In genomic region chr16:30772802-30773201, GRCm38 (mm10) we compare ENCODE assay signal across 13 mouse cellular contexts.
DNase-seq lines count a peak whose midpoint lies in the region; ATAC-seq and TF ChIP-seq lines count a peak whose summit lies in the region.
"Had no signal": no experiment of that assay in that cellular context is flagged by ENCODE, and none has a peak within 500 bp of the region (broad histone marks: within the 10 kb centered on the region; RNA-seq: fewer than 3 reads in every experiment).

No protein-coding gene starts in this region.

- no peak overlapping the region for H3K4me2 ChIP-seq in kidney, embryonic 14.5 days (replicated peaks; ENCODE audit: low read depth, low read length)
- no peak overlapping the region for H3K4me2 ChIP-seq in neural tube, embryonic 15.5 days
- H3K4me2 ChIP-seq: hindbrain, embryonic 13.5 days; limb, embryonic 15.5 days had no signal

- no peaks in the 10 kb centered on the region for H3K27me3 ChIP-seq in kidney, adult 2 months (replicated peaks; ENCODE audit: control insufficient read depth, insufficient read depth, low read length)
- no peaks in the 10 kb centered on the region for H3K27me3 ChIP-seq in kidney, embryonic 14.5 days (ENCODE audit: control insufficient read depth, insufficient read depth, low read length)
- peaks cover 13% of the 10 kb centered on the region; the same call in 1 of the 2 replicates for H3K27me3 ChIP-seq in embryonic facial prominence, embryonic 10.5 days (replicated peaks; ENCODE audit: low read depth, poor library complexity, severe bottlenecking)
- H3K27me3 ChIP-seq in neural tube, embryonic 15.5 days (replicated peaks) = no peaks in the 10 kb centered on the region
- H3K27me3 ChIP-seq: CH12.LX; limb, embryonic 15.5 days had no signal

- 0 out of 2 replicates have a peak, but pooled peaks cover 9% of the 10 kb centered on the region for H3K4me1 ChIP-seq in kidney, adult 2 months (ENCODE audit: control insufficient read depth, insufficient read depth, low read length)
- peaks cover 23% of the 10 kb centered on the region for H3K4me1 ChIP-seq in kidney, embryonic 14.5 days (ENCODE audit: control insufficient read depth, insufficient read depth, low read length)
- H3K4me1 ChIP-seq in embryonic facial prominence, embryonic 10.5 days = peaks cover 65% of the 10 kb centered on the region
- H3K4me1 ChIP-seq in neural tube, embryonic 15.5 days = peaks cover 24% of the 10 kb centered on the region

- no peak for TF ChIP-seq POLR2A in kidney, adult 2 months (IDR thresholded peaks at IDR 0.05; ENCODE audit: low read depth, low read length)

- no peak overlapping the region for H3K4me3 ChIP-seq in kidney, adult 2 months (ENCODE audit: insufficient read depth, low read depth, low read length)
- no peak overlapping the region for H3K4me3 ChIP-seq in kidney, embryonic 14.5 days (ENCODE audit: low read length)
- no peak overlapping the region for H3K4me3 ChIP-seq in embryonic facial prominence, embryonic 10.5 days
- no peak overlapping the region for H3K4me3 ChIP-seq in neural tube, embryonic 15.5 days (replicated peaks)
- H3K4me3 ChIP-seq: erythroblast, embryonic 14.5 days; hindbrain, embryonic 13.5 days; limb, embryonic 15.5 days had no signal

- no peaks in the 10 kb centered on the region for H3K9me3 ChIP-seq in kidney, embryonic 14.5 days (ENCODE audit: control insufficient read depth, low read length)
- no peaks in the 10 kb centered on the region for H3K9me3 ChIP-seq in embryonic facial prominence, embryonic 10.5 days
- no peaks in the 10 kb centered on the region for H3K9me3 ChIP-seq in neural tube, embryonic 15.5 days (replicated peaks)
- H3K9me3 ChIP-seq: hindbrain, embryonic 13.5 days; limb, embryonic 15.5 days had no signal

- 63% methylated on average over 3 of the region's 3 CpGs for WGBS in kidney, adult 2 months
- WGBS in kidney, embryonic 14.5 days = 27% methylated on average over 3 of the region's 3 CpGs
- 52% methylated on average over 3 of the region's 3 CpGs for WGBS in embryonic facial prominence, embryonic 10.5 days
- 74% methylated on average over 3 of the region's 3 CpGs for WGBS in neural tube, embryonic 15.5 days

- no peak for TF ChIP-seq CTCF in kidney, adult 2 months (conservative IDR thresholded peaks at IDR 0.05; ENCODE audit: insufficient read depth, insufficient read length, low read depth, low read length)

- H3K36me3 ChIP-seq in kidney, adult 2 months (ENCODE audit: control insufficient read depth, insufficient read depth, low read length) = no peaks in the 10 kb centered on the region
- H3K36me3 ChIP-seq in kidney, embryonic 14.5 days (ENCODE audit: control insufficient read depth, insufficient read depth, low read length) = no peaks in the 10 kb centered on the region
- H3K36me3 ChIP-seq in embryonic facial prominence, embryonic 10.5 days (replicated peaks) = no peaks in the 10 kb centered on the region
- no peaks in the 10 kb centered on the region for H3K36me3 ChIP-seq in neural tube, embryonic 15.5 days
- H3K36me3 ChIP-seq: hindbrain, embryonic 13.5 days; limb, embryonic 15.5 days had no signal

- no peak for ATAC-seq in kidney, embryonic 14.5 days (ENCODE audit: low FRiP score, low TSS enrichment)
- no peak for ATAC-seq in neural tube, embryonic 15.5 days (ENCODE audit: low FRiP score)
- ATAC-seq: forebrain, postnatal 0 days had no signal

- no peak overlapping the region for H3K9ac ChIP-seq in kidney, embryonic 14.5 days (ENCODE audit: low read depth, low read length)
- H3K9ac ChIP-seq in neural tube, embryonic 15.5 days (replicated peaks) = no peak overlapping the region
- H3K9ac ChIP-seq: forebrain, postnatal 0 days; hindbrain, embryonic 13.5 days; limb, embryonic 15.5 days had no signal

- H3K27ac ChIP-seq in kidney, adult 2 months (ENCODE audit: insufficient read depth, low read depth, low read length) = no peak overlapping the region
- H3K27ac ChIP-seq in kidney, embryonic 14.5 days (ENCODE audit: low read depth, low read length) = no peak overlapping the region
- peak overlapping the region; percentile 73; the same call in 1 of the 2 replicates for H3K27ac ChIP-seq in embryonic facial prominence, embryonic 10.5 days (replicated peaks)
- H3K27ac ChIP-seq in neural tube, embryonic 15.5 days (replicated peaks) = no peak overlapping the region
- H3K27ac ChIP-seq: hindbrain, embryonic 13.5 days; limb, embryonic 15.5 days had no signal

- DNase-seq in kidney, adult 2 months = peak; percentile 70
- peak; percentile 24 for DNase-seq in R1 (ENCODE audit: low read depth, low spot score)
- no peak for DNase-seq in embryonic facial prominence, embryonic 10.5 days (ENCODE audit: low spot score)
- peak; percentile 48 for DNase-seq in lung, postnatal 14 days
- no peak for DNase-seq in ovary, postnatal 10 days (ENCODE audit: low spot score)
- DNase-seq: adrenal gland, postnatal 10 days; forebrain, postnatal 0 days had no signal

Comparison
In these comparisons a context has a peak if more than half of its experiments do, and no peak if none do; other contexts are left out.
1. DNase-seq: peak in kidney, adult 2 months (single experiment), R1 (single experiment) and lung, postnatal 14 days (single experiment); none in embryonic facial prominence, embryonic 10.5 days (single experiment) and ovary, postnatal 10 days (single experiment).